Mouse (Mus musculus) midbrain, embryonic 10.5 days (tissue): ENCODE measurements around the gene Vsx2. TPM values are rescaled to one million over a fixed set of nuclear protein-coding genes. Genes with fewer than 3 reads are reported as not detected.

ENCODE experiments used
- DNase-seq: peaks from one replicate; pipeline ENCODE4 v3.0.0-alpha.2; 2017; ENCODE audit warnings: low spot score
- H3K27ac ChIP-seq: fragments of 300-500 bp; sonication (generic); replicated peaks from 2 replicates; pipeline ENCODE4 v1.5.1; 2016; ENCODE audit warnings: mild to moderate bottlenecking
- H3K27me3 ChIP-seq: fragments of 300-500 bp; sonication (generic); 2 replicates; pipeline ENCODE4 v1.6.1; 2016; ENCODE audit warnings: low read depth, mild to moderate bottlenecking; ENCODE audit not compliant: poor library complexity, severe bottlenecking
- H3K36me3 ChIP-seq: fragments of 300-500 bp; sonication (generic); 2 replicates; pipeline ENCODE4 v1.6.1; 2016; ENCODE audit warnings: mild to moderate bottlenecking, moderate library complexity
- H3K4me1 ChIP-seq: fragments of 300-500 bp; sonication (generic); 2 replicates; pipeline ENCODE4 v1.6.1; 2016
- H3K4me3 ChIP-seq: fragments of 300-500 bp; sonication (generic); 2 replicates; pipeline ENCODE4 v1.5.1; 2016; ENCODE audit warnings: mild to moderate bottlenecking, moderate library complexity
- H3K9me3 ChIP-seq: fragments of 300-500 bp; sonication (generic); replicated peaks from 2 replicates; pipeline ENCODE4 v1.6.1; 2016; ENCODE audit warnings: mild to moderate bottlenecking
- WGBS: fragments of 180-500 bp; shearing (Covaris S2); methylation state at CpG from one replicate; pipeline ENCODE4 v1.1.7; 2016; 5-methylcytosine and 5-hydroxymethylcytosine counted together
- polyA plus RNA-seq: library from polyadenylated mRNA; unstranded; fragments of >200 nt; fragmentation: Nextera tagmentation; extraction: Ambion mirVana; gene quantifications from 2 replicates; pipeline ENCODE4 v1.2.1, GENCODE M21; 2016

The Vsx2 gene
- polyA plus RNA-seq, 1 experiment from 2014 or later: 1.9 TPM

DNA sequence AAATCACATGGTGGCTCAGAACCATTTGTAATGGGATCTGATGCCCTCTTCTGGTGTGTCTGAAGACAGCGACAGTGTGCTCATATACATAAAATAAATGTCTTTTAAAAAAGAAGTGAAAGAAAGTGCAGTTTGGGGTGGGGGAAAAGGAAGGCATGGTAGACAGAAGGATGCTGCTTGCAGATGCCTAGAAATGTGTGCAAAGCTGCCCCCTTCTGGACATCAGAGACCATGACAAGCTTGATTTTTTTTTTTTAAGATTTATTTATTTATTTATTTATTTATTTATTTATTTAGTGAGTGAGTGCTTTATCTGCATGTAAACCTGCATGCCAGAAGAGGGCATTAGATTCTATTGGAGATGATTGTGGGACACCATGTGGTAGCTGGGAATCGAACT, 11.7 kb downstream of the Vsx2 start:
- no peak for DNase-seq
- H3K9me3 ChIP-seq: peaks cover 13% of the 10 kb centered on the region
- H3K4me1 ChIP-seq: peaks cover 6% of the 10 kb centered on the region; the same call in 1 of the 2 replicates
- WGBS: 97% methylated on average over 2 of the region's 2 CpGs
- H3K36me3 ChIP-seq: no peaks in the 10 kb centered on the region
- H3K4me3 ChIP-seq: no peak overlapping the region
- H3K27ac ChIP-seq: no peak overlapping the region
- peaks cover 18% of the 10 kb centered on the region for H3K27me3 ChIP-seq

DNA sequence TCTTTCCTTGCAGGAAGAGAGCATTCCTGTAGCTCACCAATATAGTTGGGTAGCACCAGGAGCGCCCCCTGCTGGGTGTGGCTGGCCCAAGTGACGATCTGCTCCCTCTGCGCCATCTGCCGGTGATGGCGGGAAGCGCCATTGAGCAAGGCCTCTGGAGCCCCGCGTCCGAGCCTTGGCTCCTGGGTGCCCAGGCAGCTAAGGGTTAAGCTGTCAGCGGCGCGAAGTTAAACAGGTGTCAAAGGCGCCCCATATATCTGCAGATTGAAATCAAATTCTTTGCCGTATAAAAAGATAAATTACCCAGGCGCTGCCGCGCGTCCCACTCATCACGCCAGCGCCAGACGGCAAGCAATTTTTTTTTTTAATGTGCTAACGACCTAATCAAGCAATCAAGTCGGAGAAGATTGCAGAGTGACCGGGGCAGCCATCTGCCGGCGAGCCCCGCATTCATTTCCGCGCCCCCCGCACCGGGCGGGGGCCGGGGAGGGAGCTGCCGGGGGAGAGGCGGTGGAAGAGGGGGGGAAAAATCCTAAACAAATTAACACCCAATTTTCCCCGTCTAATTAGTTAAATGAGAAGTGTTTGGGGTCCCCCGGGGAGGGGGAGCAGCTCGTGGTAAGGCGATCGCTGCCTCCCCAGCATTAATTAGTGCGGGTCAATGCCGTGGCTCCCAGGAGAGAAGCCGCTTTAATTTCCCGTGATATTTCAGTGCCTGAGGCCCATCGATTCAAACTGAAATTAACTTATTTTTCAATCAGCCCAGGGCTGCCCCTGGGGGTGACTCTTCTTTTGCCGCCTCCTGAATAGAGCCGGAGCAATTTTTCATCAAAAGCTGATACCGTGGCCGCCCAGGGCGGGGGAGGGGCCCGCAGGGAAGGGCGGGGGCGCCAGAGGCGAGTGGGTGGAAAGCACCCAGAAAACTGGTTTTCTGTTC, 20.5 kb downstream of the Vsx2 start:
- no peaks in the 10 kb centered on the region for H3K36me3 ChIP-seq
- WGBS: under 1% methylated on average over 54 of the region's 54 CpGs
- peak; percentile 93 for DNase-seq

DNA sequence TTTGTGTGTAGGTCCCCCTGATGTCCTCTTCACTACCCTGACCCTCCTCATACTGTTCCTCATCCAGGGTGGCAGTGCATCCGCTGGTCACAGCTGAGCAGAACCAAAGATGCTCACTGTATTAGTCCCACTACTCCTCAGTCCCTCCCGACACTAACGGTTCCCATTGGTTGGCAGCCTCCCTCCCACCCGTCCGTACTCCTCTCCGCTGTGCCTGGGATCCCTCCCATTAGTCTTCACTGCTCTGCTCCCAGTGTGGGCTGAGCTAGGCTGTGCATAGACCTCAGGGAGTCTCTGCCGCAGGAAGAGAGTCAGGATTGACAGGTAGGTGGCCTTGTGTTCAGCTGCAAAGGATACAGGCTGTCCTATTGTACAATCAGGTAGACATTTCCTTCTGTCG, 28.8 kb downstream of the Vsx2 start:
- Histone ChIP-seq H3K4me3 (no peak overlapping the region), H3K27me3 (peaks cover 25% of the 10 kb centered on the region), H3K27ac (no peak overlapping the region), H3K9me3 (no peaks in the 10 kb centered on the region), H3K36me3 (peaks cover 11% of the 10 kb centered on the region), H3K4me1 (0 out of 2 replicates have a peak, but pooled peaks cover 4% of the 10 kb centered on the region)
- DNase-seq: no peak
- 21% methylated on average over 8 of the region's 8 CpGs for WGBS

More for the DNA sequence above, 20.5 kb downstream of the Vsx2 start:
- peak overlapping the region; percentile 65 for H3K4me3 ChIP-seq
- peak overlapping the region; percentile 57 for H3K27ac ChIP-seq
- H3K4me1 ChIP-seq: peaks cover 16% of the 10 kb centered on the region
- no peaks in the 10 kb centered on the region for H3K9me3 ChIP-seq
- peaks cover 38% of the 10 kb centered on the region for H3K27me3 ChIP-seq

DNA sequence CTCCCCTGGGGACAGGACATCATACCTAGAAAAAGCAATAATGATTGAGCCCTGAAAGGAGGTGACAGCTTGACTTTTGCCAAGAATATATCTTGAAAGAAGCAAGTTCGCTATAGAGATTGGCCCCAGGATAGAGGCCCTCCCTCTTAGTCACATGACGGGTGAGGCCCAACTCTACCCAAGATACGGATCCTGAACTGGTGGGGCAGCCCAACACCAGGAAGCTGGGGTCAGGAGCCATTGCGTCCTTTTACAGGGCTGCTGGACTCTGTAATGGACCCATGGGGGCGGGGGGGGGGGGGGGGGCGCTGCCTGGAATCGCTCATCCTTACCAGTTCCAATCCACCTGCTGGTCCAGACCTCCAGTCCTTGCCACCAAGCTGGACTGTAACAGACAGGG, 34.4 kb downstream of the Vsx2 start:
- no peak overlapping the region for H3K27ac ChIP-seq
- no peak overlapping the region for H3K4me3 ChIP-seq
- DNase-seq: no peak
- H3K36me3 ChIP-seq: peaks cover 41% of the 10 kb centered on the region
- 92% methylated on average over 6 of the region's 7 CpGs for WGBS
- no peaks in the 10 kb centered on the region for H3K9me3 ChIP-seq
- H3K4me1 ChIP-seq: no peaks in the 10 kb centered on the region
- peaks cover 2% of the 10 kb centered on the region; the same call in 1 of the 2 replicates for H3K27me3 ChIP-seq

DNA sequence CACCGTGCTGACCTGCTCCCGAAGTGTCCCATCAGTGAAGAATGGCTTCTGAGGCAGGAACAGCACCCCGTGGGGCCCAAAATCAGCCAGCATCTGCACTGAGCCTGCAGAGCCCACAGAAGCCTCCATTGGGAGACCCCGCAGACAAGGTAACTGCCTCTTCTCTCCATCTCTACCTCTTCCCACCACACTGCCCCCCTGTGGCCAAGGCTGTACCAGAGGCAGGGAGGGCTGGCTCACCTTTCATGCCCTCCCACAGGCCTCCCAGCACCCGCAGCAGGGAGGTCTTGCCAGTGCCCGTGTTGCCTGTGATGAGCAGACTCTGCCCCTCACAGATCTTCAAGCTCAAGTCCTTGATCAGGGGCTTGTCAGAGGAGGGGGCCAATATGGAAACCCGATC, 36.3 kb downstream of the Vsx2 start:
- WGBS: 87% methylated on average over 7 of the region's 7 CpGs
- peaks cover 44% of the 10 kb centered on the region for H3K36me3 ChIP-seq
- no peak overlapping the region for H3K4me3 ChIP-seq

DNA sequence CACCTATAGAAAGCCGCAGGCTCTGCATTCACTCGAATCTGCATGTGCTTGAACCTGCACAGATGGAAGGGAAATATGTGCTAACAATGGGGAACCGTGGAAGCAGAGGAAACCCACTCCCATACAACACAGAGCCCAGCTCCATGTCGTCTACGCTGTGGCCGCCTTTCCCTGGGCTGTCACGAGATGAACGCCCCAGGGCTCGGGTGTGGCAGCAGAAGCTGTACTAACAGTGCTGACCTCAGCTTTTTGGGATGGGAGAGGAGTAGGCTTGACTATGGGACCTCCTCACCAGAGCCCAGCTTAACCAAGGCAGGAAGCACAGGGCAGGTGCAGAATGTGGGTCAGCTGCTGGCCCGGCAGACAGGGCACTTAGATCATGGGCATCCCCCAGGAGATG, 42.2 kb downstream of the Vsx2 start:
- H3K27me3 ChIP-seq: no peaks in the 10 kb centered on the region
- no peaks in the 10 kb centered on the region for H3K9me3 ChIP-seq
- 92% methylated on average over 10 of the region's 10 CpGs for WGBS
- no peak overlapping the region for H3K27ac ChIP-seq
- H3K36me3 ChIP-seq: peaks cover 16% of the 10 kb centered on the region
- peaks cover 6% of the 10 kb centered on the region; the same call in 1 of the 2 replicates for H3K4me1 ChIP-seq
- no peak for DNase-seq
- no peak overlapping the region for H3K4me3 ChIP-seq

More for the DNA sequence above, 36.3 kb downstream of the Vsx2 start:
- H3K27ac ChIP-seq: no peak overlapping the region
- no peak for DNase-seq
- H3K9me3 ChIP-seq: no peaks in the 10 kb centered on the region
- H3K27me3 ChIP-seq: no peaks in the 10 kb centered on the region
- H3K4me1 ChIP-seq: no peaks in the 10 kb centered on the region

DNA sequence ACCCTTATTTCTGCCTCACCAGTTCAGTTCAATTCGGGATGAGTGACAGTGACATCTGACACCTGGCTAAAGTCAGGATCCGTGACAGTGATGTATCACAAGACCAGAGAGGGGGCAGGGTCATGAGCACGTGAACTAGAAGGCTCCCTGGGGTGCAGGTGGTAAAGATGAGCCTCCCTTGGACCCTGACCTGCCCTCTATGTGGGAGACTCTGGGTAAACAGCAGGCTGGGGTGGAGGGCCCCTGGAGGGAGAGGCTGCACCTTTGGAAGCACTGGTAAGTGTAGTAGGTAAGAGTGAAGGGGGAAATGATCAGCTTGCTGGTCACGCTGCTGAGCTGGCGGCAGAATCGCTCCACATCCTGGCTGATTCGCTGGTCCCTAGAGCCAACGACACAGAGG, 43.0 kb downstream of the Vsx2 start:
- no peak overlapping the region for H3K4me3 ChIP-seq
- H3K27me3 ChIP-seq: no peaks in the 10 kb centered on the region
- H3K4me1 ChIP-seq: peaks cover 7% of the 10 kb centered on the region; the same call in 1 of the 2 replicates
- no peaks in the 10 kb centered on the region for H3K9me3 ChIP-seq
- 74% methylated on average over 8 of the region's 8 CpGs for WGBS
- H3K27ac ChIP-seq: no peak overlapping the region
- DNase-seq: no peak
- H3K36me3 ChIP-seq: peaks cover 14% of the 10 kb centered on the region

DNA sequence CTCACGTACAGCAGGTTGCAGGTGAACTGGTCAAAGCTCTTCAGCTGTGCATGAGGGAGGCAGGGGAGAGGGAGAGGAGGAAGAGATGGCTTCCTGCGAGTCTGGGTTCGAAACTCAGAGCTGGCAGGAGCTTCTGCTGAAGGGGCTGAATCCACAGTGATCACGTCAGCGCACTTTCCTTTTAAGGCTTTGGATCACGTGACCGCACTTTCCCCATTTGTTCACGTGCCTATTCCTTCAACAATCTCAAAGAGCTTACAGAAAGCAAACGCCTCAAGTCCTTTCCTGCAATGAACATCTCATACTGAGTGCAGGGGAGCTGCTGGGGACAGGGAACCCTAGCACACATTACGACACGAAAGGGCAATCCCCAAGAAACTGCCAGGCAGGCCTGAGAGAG, 44.4 kb downstream of the Vsx2 start:
- Histone ChIP-seq H3K36me3 (peaks cover 5% of the 10 kb centered on the region), H3K27ac (no peak overlapping the region), H3K4me1 (peaks cover 11% of the 10 kb centered on the region), H3K9me3 (no peaks in the 10 kb centered on the region), H3K4me3 (no peak overlapping the region), H3K27me3 (no peaks in the 10 kb centered on the region)
- 89% methylated on average over 11 of the region's 11 CpGs for WGBS
- DNase-seq: no peak

DNA sequence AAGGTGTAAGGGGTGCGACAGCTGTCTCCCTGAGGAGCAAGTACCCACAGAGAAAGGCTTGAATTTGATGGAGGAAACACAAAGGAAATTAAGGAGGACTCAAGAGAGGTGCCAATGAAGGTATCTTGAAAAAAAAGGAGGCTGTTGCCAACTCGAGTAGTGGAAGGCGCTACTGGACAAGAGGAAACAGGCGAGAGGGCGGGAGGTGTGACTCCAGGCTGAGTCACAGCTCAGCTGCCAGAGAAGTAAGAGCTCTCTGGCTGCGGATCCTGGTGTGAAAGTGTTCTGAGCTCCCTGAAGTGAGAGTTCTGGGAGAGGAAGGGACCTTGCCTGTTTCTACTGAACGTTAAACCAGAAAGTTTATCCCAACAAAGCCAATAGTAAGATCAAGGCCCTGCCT, 45.0 kb downstream of the Vsx2 start:
- 0 out of 2 replicates have a peak, but pooled peaks cover 3% of the 10 kb centered on the region for H3K36me3 ChIP-seq
- no peaks in the 10 kb centered on the region for H3K27me3 ChIP-seq
- no peak overlapping the region for H3K27ac ChIP-seq
- no peak overlapping the region for H3K4me3 ChIP-seq
- peaks cover 11% of the 10 kb centered on the region for H3K4me1 ChIP-seq
- 85% methylated on average over 7 of the region's 7 CpGs for WGBS
- no peaks in the 10 kb centered on the region for H3K9me3 ChIP-seq
- DNase-seq: no peak

DNA sequence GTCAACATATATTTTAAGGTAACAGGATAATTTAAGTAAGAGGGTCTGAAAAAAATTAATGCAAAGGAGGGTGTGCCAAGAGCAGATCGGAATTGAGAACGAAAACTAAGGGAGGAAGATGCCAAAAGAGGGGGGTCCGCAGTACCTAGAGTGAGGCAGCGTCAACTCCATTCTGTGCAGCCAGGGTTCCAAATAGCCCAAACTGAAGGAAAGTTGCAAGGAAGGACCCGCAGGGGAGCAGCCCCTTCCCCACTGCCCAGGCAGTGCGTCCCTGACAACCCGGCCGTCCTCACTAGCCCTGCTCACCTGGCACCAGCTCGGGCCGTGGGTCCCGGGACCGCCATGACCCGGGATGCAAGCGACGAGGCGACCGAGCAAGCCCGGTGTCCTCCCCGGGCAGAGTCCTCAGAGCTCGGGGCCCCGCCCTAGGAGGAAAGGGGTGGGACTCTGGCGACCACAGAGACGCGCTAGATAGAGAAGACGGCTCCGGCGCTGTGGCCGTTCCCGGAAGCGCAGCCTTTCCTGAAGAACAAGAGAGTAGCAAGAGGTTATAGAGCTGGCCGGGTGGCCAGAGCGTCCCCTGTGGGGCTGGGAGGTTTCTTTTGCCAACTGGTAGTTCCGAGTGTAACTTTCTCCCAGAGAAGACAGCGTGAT, 47.5 kb downstream of the Vsx2 start, which contains the start of gene Abcd4:
Abcd4 (minus strand) TSS at position 437 of the 654 bp plus-strand sequence.
- no peaks in the 10 kb centered on the region for H3K9me3 ChIP-seq
- under 1% methylated on average over 34 of the region's 34 CpGs for WGBS
- peak within 1 kb of the TSS; percentile 90 for H3K27ac ChIP-seq
- H3K27me3 ChIP-seq: no peaks in the 10 kb centered on the region
- peak; percentile 95 for DNase-seq
- peaks cover 11% of the 10 kb centered on the region for H3K4me1 ChIP-seq
- peak within 1 kb of the TSS; percentile 77 for H3K4me3 ChIP-seq
- 0 out of 2 replicates have a peak, but pooled peaks cover 3% of the 10 kb centered on the region for H3K36me3 ChIP-seq

DNA sequence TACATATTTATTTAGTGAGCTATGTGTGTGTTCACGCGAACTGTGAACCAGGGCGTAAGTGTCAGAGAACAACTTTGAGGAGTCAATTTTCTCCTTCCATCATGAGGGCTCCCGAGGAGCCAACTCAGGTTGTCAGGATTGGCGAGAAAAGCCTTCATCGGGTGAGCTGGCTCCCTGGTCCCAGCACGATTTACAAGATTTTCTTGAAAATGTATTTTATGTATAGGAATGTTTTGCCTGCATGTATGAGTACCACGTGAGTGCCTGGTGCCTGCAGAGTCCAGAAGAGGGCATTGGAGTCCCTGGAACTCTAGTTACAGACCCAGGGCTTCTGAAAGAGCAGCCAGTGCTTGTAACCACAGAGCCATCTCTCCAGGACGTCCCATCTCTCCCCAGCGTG, 48.1 kb downstream of the Vsx2 start:
- 11% methylated on average over 10 of the region's 10 CpGs for WGBS
- no peaks in the 10 kb centered on the region for H3K27me3 ChIP-seq
- H3K9me3 ChIP-seq: no peaks in the 10 kb centered on the region
- H3K36me3 ChIP-seq: 0 out of 2 replicates have a peak, but pooled peaks cover 3% of the 10 kb centered on the region
- DNase-seq: no peak
- peak overlapping the region; percentile 90 for H3K27ac ChIP-seq
- H3K4me1 ChIP-seq: peaks cover 11% of the 10 kb centered on the region
- peak overlapping the region; percentile 77 for H3K4me3 ChIP-seq

DNA sequence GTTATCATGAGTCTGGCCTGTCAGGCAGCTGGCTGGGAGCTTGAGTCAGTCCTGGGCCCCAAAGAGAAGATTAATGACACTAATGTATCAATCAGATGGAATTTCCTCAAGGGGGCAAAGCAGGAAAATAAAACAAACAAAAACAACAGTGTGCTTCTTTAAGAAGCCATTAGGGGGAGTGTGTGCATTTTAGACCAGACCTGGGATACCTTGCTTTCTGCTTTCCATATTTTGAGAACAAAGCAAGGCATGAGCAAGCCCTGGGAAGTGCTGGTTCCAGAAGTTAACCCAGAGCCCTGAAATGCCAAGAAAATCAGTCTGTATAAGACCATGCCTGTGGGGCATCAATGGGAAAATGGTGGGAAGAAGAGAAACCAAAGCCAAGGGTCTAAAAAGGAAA, 51.4 kb downstream of the Vsx2 start:
- Histone ChIP-seq H3K27ac (no peak overlapping the region), H3K27me3 (peaks cover 29% of the 10 kb centered on the region), H3K4me1 (peaks cover 24% of the 10 kb centered on the region), H3K9me3 (no peaks in the 10 kb centered on the region), H3K4me3 (no peak overlapping the region), H3K36me3 (no peaks in the 10 kb centered on the region)
- DNase-seq: no peak

DNA sequence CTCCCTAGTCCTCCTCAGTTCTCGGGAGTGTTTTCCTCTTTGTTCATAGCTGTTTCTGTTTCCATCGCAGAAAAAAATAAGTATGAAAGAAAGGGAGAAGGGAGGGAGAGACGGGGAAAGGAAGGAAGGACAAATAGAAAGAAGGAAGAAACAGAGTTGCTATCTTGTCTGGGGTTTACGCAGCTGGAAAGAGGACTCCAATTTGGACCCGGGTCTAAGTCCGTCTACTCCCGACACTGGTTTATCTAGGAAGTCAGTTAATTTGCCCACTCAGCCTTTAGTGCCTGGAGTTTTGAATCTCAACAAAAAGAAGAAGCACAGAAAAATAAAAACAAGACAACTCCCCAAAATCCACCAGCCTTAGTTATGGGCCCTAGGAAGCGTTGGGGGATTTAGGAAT, 55.0 kb downstream of the Vsx2 start:
- DNase-seq: no peak
- Histone ChIP-seq H3K4me3 (no peak overlapping the region), H3K36me3 (no peaks in the 10 kb centered on the region), H3K4me1 (peaks cover 13% of the 10 kb centered on the region), H3K9me3 (no peaks in the 10 kb centered on the region), H3K27ac (no peak overlapping the region), H3K27me3 (peaks cover 38% of the 10 kb centered on the region)
- WGBS: 18% methylated on average over 8 of the region's 8 CpGs
